Mouse (Mus musculus): ENCODE results near the gene Gm3138. TPM values are rescaled to one million over a fixed set of nuclear protein-coding genes. Genes with fewer than 3 reads are reported as not detected.

The Gm3138 gene
- not detected for polyA plus RNA-seq (2012; fragmentation: generic; extraction: Trizol)

GRCm38 (mm10) chr14:4249331-4249730, at the start of gene Gm3138:
Gene Gm3138, plus strand, starts transcription at chr14:4249631.

Other genes starting within 250 kb of the Gm3138 start
- not detected for gene Gm5796, start 225.7 kb upstream of the Gm3138 start, polyA plus RNA-seq (2012; fragmentation: generic; extraction: Trizol)
- not detected for gene Gm3115, start 165.5 kb upstream of the Gm3138 start, polyA plus RNA-seq (2012; fragmentation: generic; extraction: Trizol)
- not detected for gene Gm8108, start 139.1 kb upstream of the Gm3138 start, polyA plus RNA-seq (2012; fragmentation: generic; extraction: Trizol)
- gene Gm3127, start 84.6 kb upstream of the Gm3138 start, polyA plus RNA-seq (2012; fragmentation: generic; extraction: Trizol) = not detected
- gene Gm2974, start 67.1 kb upstream of the Gm3138 start, polyA plus RNA-seq (2012; fragmentation: generic; extraction: Trizol) = not detected
- gene Gm3149, start 67.7 kb downstream of the Gm3138 start, polyA plus RNA-seq (2012; fragmentation: generic; extraction: Trizol) = not detected
- gene 2610042L04Rik, start 85.1 kb downstream of the Gm3138 start, polyA plus RNA-seq (2012; fragmentation: generic; extraction: Trizol) = not detected
- not detected for gene Gm3159, start 147.9 kb downstream of the Gm3138 start, polyA plus RNA-seq (2012; fragmentation: generic; extraction: Trizol)
- gene Gm3164, start 165.8 kb downstream of the Gm3138 start, polyA plus RNA-seq (2012; fragmentation: generic; extraction: Trizol) = not detected
- gene Gm3173, start 181.4 kb downstream of the Gm3138 start, polyA plus RNA-seq (2012; fragmentation: generic; extraction: Trizol) = not detected
- gene Gm3182, start 232.1 kb downstream of the Gm3138 start, polyA plus RNA-seq (2012; fragmentation: generic; extraction: Trizol) = not detected